Mouse (Mus musculus) thymus, postnatal 4 days (tissue): Measurements from ENCODE around the gene Fetub.
"Not testable (repeated sequence)": the region's sequence is repeated elsewhere in the genome, so short reads cannot be mapped to it uniquely, and the experiment has no call there.

Source experiments
- DNase-seq: peaks from one replicate; pipeline ENCODE4 v3.0.0; 2021

Gene Fetub

DNA sequence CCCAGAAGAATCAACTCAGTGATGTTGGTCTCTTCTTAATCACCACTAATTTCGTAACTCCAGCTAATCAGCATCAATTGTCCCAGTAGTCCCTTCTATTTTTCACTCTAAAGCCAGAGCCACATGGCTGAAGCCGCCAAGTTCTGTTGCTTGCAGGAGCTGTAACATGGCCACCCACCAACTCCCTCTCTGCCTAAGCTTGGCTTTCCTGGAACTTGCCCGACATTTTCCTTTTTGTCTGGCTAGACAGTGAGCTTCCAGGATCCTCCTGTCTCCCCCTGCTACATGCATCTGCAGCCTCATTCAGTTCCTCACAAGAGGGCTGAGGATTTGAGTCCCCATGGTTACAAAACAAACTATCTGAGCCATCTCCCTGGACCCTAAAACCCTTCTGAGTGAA lies 6.1 kb upstream of the Fetub start:
- no peak for DNase-seq

DNA sequence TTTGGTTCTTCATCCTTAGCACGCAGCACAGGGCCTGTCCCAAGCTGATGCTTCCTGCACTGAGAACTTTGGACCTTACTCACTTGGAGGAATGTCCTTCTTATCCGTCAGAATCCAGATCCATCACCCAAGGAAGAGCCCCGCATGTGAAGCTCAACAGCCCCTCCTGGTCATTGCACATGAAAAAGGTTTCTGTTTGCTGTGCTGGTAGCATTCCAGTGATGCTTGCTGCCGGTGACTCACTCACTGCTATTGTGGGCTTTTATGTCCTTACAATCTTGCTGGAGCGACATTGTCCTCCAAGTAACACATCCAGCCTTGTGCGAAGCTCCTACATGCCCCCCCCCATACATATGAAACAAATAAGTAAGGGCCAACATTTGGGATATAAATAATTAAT lies 5.2 kb upstream of the Fetub start:
- DNase-seq = no peak

GRCm38 (mm10) chr16:22914276-22914675 lies 3.9 kb upstream of the Fetub start:
- no peak for DNase-seq

- no peak for DNase-seq
These were observed 654 bp downstream of the Fetub start for GRCm38 (mm10) chr16:22918664-22919312.

DNA sequence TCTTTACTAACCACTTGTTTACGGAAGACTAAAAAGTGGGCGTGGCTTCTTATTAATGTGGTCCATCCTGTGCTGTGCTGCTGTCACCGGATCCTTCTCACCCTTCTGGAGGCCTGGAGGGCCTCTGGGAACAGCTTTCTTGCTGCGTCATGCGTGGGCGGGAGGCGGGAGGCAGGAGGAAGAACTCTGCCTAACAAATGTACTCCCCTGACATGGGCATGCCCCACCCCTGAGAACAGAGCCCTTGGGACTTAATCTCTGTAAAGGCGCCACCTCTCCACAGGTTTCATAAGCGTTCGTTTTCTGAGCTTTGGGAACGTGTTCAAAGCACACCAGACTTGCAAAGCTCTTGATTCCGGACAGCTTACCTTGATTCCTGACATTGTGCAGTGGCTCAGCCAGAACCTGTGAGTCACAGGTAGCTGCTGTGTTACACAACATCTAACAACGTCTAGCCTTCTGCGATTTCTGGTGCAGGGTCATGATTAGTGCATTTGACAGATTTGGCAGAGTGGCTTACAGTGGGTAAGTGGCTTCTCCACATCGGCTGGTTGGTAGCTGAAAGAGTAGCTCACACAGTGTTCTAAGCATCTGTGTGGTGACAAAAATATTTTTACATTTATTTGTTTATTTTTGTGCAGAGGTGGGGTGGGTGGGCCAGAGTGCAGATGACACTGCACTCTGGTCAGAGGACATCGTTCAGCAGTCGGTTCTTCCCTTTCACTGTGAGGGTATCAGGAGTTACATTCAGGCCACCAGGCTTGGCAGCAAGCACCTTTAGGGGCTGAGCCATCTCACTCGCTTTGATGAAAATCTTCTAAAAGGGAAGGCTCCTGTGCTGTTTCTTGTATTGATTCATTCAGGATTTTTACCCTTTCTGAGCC lies 2.1 kb downstream of the Fetub start:
- peak; percentile 10 for DNase-seq

- DNase-seq = no peak
These were observed 3.6 kb downstream of the Fetub start for GRCm38 (mm10) chr16:22921761-22922160.

- DNase-seq = no peak
These were observed 4.3 kb downstream of the Fetub start for GRCm38 (mm10) chr16:22922433-22922832.

GRCm38 (mm10) chr16:22929575-22929974 lies 11.4 kb downstream of the Fetub start:
- DNase-seq = no peak

- DNase-seq = no peak
These were observed 13.5 kb downstream of the Fetub start for GRCm38 (mm10) chr16:22931431-22932200.

- DNase-seq = no peak
These were observed 19.5 kb downstream of the Fetub start for GRCm38 (mm10) chr16:22937631-22938030.

GRCm38 (mm10) chr16:22938541-22938940 lies 20.4 kb downstream of the Fetub start:
- DNase-seq = no peak

DNA sequence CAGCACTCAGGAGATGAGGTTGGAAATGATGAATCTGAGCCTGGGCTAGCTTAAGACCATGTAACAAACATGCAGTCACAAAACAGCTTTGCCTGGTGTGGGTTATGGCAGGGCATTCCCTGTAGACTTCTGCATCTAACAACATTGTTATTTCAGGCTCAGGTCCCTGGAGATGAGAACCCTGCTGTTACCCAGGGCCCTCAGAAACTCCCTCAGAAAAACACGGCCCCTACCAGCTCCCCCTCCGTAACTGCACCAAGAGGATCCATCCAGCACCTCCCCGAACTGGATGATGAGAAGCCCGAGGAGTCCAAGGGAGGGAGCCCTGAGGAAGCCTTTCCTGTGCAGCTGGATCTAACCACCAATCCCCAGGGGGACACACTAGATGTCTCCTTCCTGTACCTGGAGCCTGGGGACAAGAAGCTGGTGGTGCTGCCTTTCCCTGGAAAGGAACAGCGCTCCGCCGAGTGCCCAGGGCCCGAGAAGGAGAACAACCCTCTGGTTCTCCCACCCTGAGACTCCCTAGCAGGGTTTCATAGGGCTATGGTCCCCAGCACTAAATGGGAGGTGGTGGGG lies 21.1 kb downstream of the Fetub start:
- DNase-seq = no peak

DNA sequence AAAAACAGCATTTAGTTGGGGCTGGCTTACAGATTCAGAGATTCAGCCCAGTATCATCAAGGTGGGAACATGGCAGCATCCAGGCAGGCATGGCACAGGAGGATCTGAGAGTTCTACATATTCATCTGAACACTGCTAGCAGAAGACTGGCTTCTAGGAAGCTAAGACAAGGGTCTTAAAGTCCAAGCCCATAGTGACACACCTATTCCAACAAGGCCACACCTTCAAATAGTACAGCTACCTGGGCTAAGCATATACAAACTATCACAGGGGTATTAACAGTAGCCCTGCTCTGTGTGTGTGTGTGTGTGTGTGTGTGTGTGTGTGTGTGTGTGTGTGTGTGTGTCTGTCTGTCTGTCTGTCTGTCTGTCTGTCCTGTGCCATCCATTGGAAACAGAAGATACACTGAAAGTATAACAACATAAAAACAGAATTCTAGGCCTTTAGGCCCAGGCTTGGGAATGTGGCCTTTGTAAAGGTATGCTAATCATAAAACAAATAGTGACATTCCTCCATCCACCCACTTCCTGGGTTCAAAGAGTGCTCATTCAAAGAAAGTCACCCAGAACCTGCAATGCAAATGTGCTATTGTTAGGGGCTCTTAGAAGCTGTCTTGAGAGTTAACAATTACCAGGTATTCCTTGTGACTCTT lies 23.8 kb downstream of the Fetub start:
- not testable (repeated sequence) for DNase-seq

DNA sequence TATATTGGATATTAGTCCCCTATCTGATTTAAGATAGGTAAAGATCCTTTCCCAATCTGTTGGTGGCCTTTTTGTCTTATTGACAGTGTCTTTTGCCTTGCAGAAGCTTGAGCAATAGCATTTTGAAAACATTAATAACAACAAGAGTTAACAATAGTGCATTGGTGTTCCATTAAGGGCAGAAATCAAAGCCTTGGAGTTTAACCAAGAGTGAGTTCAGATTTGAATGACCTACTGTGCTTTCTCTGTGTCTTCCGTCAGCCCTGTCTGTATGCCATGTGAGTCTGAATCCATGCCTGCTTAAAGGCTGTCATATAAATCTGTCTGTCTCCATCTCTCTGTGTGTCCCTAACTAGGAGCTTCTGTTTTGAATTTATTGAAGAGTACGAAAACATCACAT lies 29.2 kb downstream of the Fetub start:
- DNase-seq = no peak

GRCm38 (mm10) chr16:22950840-22951395 lies 32.8 kb downstream of the Fetub start, which contains the start of gene Hrg:
Gene Hrg, plus strand, starts transcription at chr16:22951072.
- DNase-seq = no peak

DNA sequence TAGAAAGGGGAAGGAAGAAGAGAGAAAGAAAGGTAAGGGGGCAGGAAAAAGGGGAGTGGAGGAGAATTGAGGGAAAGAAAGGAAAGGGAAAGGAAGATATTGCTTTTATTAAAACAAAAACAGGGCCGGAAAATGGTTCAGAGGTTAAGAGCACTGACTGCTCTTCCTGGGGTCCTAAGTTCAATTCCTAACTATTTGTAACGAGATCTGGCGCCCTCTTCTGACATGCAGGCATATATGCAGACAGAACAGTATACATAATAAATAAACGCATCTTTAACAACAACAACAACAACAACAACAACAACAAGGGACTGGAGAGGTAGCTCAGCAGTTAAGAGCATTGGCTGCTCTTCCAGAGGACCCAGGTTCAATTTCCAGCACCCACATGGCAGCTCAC lies 34.9 kb downstream of the Fetub start:
- DNase-seq = no peak

DNA sequence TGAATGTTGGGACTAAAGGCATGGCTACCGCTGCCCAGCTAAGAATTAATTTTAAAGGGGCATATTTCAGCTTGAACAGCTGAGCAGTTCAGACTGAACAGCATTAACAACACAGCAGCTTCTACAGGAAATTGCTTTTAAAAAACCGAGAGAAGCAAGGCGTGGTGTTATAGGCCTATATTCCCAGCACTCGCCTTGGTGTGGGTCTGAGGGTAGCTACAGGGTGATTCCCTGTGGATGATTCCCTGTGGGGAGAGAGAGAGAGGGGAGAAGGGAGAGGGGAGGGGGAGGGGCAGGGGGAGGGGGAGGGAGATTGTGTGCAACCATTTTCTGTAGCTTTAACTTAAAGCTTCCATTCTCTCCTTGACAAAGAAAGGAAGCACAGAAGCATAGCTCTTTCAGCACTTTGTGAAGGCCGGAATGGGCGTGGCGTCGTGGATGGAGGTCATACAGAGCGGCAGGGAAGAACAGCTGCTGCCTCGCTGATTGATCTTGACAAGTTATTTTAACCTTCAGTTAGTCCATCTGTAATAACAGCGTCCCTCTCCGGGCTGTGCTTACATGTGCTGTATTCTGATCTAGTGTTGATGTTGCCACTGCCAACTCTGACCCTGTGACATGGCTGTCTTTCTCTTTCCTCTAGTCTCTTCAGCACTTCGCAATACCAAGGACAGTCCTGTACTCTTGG lies 37.4 kb downstream of the Fetub start:
- peak; percentile 10 for DNase-seq

GRCm38 (mm10) chr16:22956085-22956439 lies 37.9 kb downstream of the Fetub start:
- DNase-seq = no peak

- DNase-seq = no peak
These were observed 42.9 kb downstream of the Fetub start for GRCm38 (mm10) chr16:22961073-22961472.

DNA sequence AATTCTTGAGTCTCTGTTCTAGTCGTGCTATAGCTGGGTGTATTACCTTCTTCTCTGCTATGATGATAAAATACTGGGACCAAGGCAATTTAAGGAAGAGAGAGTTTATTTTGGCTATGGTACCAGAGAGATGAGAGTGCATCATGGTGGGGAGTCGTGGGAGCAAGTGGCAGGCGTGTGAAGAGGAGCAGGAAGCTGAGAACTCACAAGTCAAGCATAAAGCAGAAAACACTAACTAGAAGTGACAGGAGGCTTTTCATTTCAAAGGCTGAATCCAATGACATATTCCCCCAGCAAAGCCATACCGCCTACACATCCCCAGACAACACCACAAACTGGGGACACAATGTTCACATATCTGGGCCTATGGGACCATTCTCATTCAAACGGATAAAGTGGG lies 44.1 kb downstream of the Fetub start:
- no peak for DNase-seq

DNA sequence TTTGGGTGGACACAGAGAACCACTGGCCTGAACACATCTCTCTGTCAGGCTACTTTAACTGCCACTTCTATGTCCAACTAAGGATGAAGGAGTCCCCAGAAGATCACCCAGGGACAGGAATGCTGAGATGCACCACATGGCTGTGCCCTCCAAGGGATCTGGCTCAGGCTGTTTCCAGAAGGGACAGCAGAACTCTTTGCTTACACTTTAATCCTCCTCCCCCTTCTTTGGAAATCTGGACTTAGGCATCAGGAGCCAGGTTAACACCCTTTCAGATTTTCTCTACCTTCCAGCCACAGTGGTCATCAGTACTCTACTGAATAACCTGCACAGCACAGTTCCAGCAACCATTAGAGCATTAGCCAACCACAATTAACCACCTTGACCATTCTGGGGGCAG lies 45.2 kb downstream of the Fetub start:
- DNase-seq = no peak
